Mouse (Mus musculus): Measurements from ENCODE around the gene Plcb3. TPM values are rescaled to one million over a fixed set of nuclear protein-coding genes. Genes with fewer than 3 reads are reported as not detected.
A peak's percentile ranks its signal among the peaks of the same experiment; 100 is the strongest.

Gene Plcb3
- total and polyA plus RNA-seq, 3 experiments = 9.9 to 21.0 (median 14.1) TPM

- peaks cover 66% of the 10 kb centered on the region for H3K4me1 ChIP-seq (ENCODE audit: insufficient read depth, low read depth, low read length)
- no peaks in the 10 kb centered on the region for H3K27me3 ChIP-seq (ENCODE audit: insufficient read depth, low read length)
- H3K36me3 ChIP-seq (replicated peaks) = peaks cover 70% of the 10 kb centered on the region
- no peaks in the 10 kb centered on the region for H3K9me3 ChIP-seq (replicated peaks)
- ATAC-seq (ENCODE audit: extremely low read depth, insufficient number of reproducible peaks, low FRiP score, poor library complexity, severe bottlenecking) = peak; percentile 59
- TF ChIP-seq CTCF (IDR thresholded peaks at IDR 0.05; ENCODE audit: low read depth, low read length) = no peak
- TF ChIP-seq TAL1 (conservative IDR thresholded peaks at IDR 0.05; ENCODE audit: low read depth, low read length) = no peak
- no peak for TF ChIP-seq GATA2 (IDR thresholded peaks at IDR 0.05; ENCODE audit: borderline replicate concordance, low read depth, low read length)
- no peak for TF ChIP-seq GATA1 (IDR thresholded peaks at IDR 0.05; ENCODE audit: borderline replicate concordance, low read length)
- TF ChIP-seq POLR2AphosphoS5 (IDR thresholded peaks at IDR 0.05; ENCODE audit: insufficient replicate concordance, low read depth, low read length) = 0 out of 2 replicates have a peak, but pooled peaks have one; percentile 52
- peak within 1 kb of the TSS; percentile 76 for H3K4me3 ChIP-seq (ENCODE audit: low read depth, low read length)
- DNase-seq (ENCODE audit: low spot score) = peak; percentile 86
These were observed 4.3 kb upstream of the Plcb3 start, which contains the start of gene Fkbp2 for GRCm38 (mm10) chr19:6980381-6981093. Gene Fkbp2, minus strand, starts transcription at chr19:6980501.

- ATAC-seq (ENCODE audit: extremely low read depth, insufficient number of reproducible peaks, low FRiP score, poor library complexity, severe bottlenecking) (peak; percentile 90), DNase-seq (ENCODE audit: low spot score) (peak; percentile 78)
- Histone ChIP-seq H3K9me3 (replicated peaks) (no peaks in the 10 kb centered on the region), H3K27me3 (ENCODE audit: insufficient read depth, low read length) (no peaks in the 10 kb centered on the region), H3K36me3 (replicated peaks) (peaks cover 62% of the 10 kb centered on the region), H3K4me3 (ENCODE audit: low read depth, low read length) (peak overlapping the region; percentile 76), H3K4me1 (ENCODE audit: insufficient read depth, low read depth, low read length) (peaks cover 65% of the 10 kb centered on the region)
- TF ChIP-seq POLR2AphosphoS5 (IDR thresholded peaks at IDR 0.05; ENCODE audit: insufficient replicate concordance, low read depth, low read length) (no peak), GATA2 (IDR thresholded peaks at IDR 0.05; ENCODE audit: borderline replicate concordance, low read depth, low read length) (no peak), CTCF (IDR thresholded peaks at IDR 0.05; ENCODE audit: low read depth, low read length) (peak; percentile 36; the same call in 1 of the 2 replicates)
These were observed 3.5 kb upstream of the Plcb3 start for GRCm38 (mm10) chr19:6979486-6980380.

DNA sequence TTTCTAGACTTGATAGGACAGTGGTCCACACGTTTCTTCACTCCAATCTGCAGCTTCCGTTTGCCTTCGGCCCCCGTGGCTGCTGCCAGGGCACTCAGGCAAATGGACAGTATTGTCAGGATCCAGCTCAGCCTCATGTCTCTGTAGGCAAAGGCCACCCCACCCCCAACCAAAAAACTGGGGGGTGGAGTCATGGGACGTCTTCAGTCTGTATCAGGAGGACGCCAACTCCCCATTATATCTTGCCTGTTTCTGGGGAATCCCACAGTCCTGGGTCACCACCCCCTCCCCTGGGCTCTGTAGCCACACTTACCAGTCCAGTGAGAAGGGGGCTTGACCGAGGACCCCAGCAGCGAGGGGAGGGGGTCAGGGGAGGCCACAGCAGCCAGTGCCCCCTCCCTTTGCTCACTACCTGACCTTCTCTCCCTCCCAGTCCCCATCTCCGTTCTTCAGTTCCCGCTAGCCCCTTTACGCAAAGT is 2.8 kb upstream of the Plcb3 start:
- Histone ChIP-seq H3K4me1 (ENCODE audit: insufficient read depth, low read depth, low read length) (peaks cover 70% of the 10 kb centered on the region), H3K4me3 (ENCODE audit: low read depth, low read length) (peak overlapping the region; percentile 76), H3K27me3 (ENCODE audit: insufficient read depth, low read length) (no peaks in the 10 kb centered on the region), H3K9me3 (replicated peaks) (no peaks in the 10 kb centered on the region), H3K36me3 (replicated peaks) (peaks cover 57% of the 10 kb centered on the region)
- peak; percentile 43 for DNase-seq (ENCODE audit: low spot score)
- TF ChIP-seq TAL1 (conservative IDR thresholded peaks at IDR 0.05; ENCODE audit: low read depth, low read length) = no peak
- no peak for TF ChIP-seq GATA2 (IDR thresholded peaks at IDR 0.05; ENCODE audit: borderline replicate concordance, low read depth, low read length)
- TF ChIP-seq CTCF (IDR thresholded peaks at IDR 0.05; ENCODE audit: low read depth, low read length) = no peak
- TF ChIP-seq POLR2AphosphoS5 (IDR thresholded peaks at IDR 0.05; ENCODE audit: insufficient replicate concordance, low read depth, low read length) = no peak
- TF ChIP-seq GATA1 (IDR thresholded peaks at IDR 0.05; ENCODE audit: borderline replicate concordance, low read length) = no peak
- no peak for ATAC-seq (ENCODE audit: extremely low read depth, insufficient number of reproducible peaks, low FRiP score, poor library complexity, severe bottlenecking)

DNA sequence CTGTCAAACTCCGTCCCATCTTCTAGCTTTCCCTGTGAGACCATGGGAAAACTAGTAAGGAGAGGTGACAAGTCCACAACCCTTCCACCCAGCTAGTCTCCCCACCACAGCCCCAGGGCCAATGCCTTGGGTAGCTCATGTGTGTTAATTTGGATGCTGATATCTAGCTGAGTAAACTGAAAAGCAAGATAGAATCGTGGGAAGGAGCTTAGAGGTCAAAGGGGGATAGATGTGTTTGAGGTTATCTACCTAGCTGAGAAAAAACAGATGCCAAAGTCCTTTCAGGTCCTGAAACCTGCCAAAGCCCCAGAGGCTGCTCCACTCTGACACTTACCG is 2.3 kb upstream of the Plcb3 start:
- TF ChIP-seq GATA1 (IDR thresholded peaks at IDR 0.05; ENCODE audit: borderline replicate concordance, low read length) (no peak), POLR2AphosphoS5 (IDR thresholded peaks at IDR 0.05; ENCODE audit: insufficient replicate concordance, low read depth, low read length) (no peak), TAL1 (conservative IDR thresholded peaks at IDR 0.05; ENCODE audit: low read depth, low read length) (no peak), CTCF (IDR thresholded peaks at IDR 0.05; ENCODE audit: low read depth, low read length) (no peak), GATA2 (IDR thresholded peaks at IDR 0.05; ENCODE audit: borderline replicate concordance, low read depth, low read length) (no peak)
- Histone ChIP-seq H3K9me3 (replicated peaks) (no peaks in the 10 kb centered on the region), H3K4me3 (ENCODE audit: low read depth, low read length) (peak overlapping the region; percentile 76), H3K36me3 (replicated peaks) (peaks cover 53% of the 10 kb centered on the region), H3K27me3 (ENCODE audit: insufficient read depth, low read length) (no peaks in the 10 kb centered on the region), H3K4me1 (ENCODE audit: insufficient read depth, low read depth, low read length) (peaks cover 71% of the 10 kb centered on the region)
- ATAC-seq (ENCODE audit: extremely low read depth, insufficient number of reproducible peaks, low FRiP score, poor library complexity, severe bottlenecking) = no peak
- no peak for DNase-seq (ENCODE audit: low spot score)

DNA sequence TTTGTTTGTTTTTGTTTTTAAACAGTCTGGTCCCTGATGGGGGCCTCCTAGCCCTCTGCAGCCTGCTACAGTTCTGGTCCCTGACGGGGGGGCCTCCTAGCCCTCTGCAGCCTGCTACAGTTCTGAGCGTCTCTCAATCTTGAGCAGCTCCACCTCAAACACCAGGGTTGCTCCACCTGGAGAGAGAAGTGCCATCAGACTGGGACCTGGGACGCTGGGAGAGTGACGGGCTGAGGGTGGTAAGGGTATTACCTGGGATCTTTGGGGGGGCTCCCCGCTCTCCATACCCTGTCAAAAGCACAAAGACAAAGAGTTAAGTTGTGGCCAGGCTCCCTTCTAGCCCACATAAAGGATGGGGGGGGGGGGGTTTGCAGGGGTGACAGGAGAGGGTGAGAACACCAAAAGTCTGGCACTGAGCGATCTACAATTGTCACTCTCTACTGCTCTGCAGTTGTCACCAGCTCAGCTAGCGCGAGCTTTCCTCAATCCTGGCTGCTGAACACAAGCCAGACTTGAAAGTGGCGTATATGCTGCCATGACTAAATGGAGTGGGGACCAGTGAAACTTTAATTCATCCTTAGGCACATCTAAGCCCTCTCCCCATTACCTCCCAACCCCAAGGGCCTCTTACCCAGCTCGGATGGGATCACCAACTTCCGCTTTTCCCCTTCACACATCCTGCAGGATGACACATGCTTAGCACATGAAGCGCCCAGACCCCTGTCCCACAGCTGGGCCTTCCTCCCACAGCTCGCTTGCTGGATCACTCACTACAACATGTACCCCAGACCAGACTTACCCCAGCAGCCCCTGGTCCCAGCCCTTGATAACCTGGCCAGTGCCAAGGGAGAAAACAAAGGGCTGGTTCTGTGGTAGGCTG is 1.7 kb upstream of the Plcb3 start:
- DNase-seq (ENCODE audit: low spot score) = peak; percentile 24

More for the DNA sequence above, 1.7 kb upstream of the Plcb3 start:
- Histone ChIP-seq H3K36me3 (replicated peaks) (peaks cover 48% of the 10 kb centered on the region), H3K4me3 (ENCODE audit: low read depth, low read length) (peak overlapping the region; percentile 76; the same call in 1 of the 2 replicates), H3K4me1 (ENCODE audit: insufficient read depth, low read depth, low read length) (peaks cover 73% of the 10 kb centered on the region), H3K9me3 (replicated peaks) (no peaks in the 10 kb centered on the region), H3K27me3 (ENCODE audit: insufficient read depth, low read length) (no peaks in the 10 kb centered on the region)
- no peak for TF ChIP-seq POLR2AphosphoS5 (IDR thresholded peaks at IDR 0.05; ENCODE audit: insufficient replicate concordance, low read depth, low read length)
- TF ChIP-seq CTCF (IDR thresholded peaks at IDR 0.05; ENCODE audit: low read depth, low read length) = no peak
- no peak for TF ChIP-seq GATA1 (IDR thresholded peaks at IDR 0.05; ENCODE audit: borderline replicate concordance, low read length)
- no peak for TF ChIP-seq TAL1 (conservative IDR thresholded peaks at IDR 0.05; ENCODE audit: low read depth, low read length)
- no peak for TF ChIP-seq GATA2 (IDR thresholded peaks at IDR 0.05; ENCODE audit: borderline replicate concordance, low read depth, low read length)
- ATAC-seq (ENCODE audit: extremely low read depth, insufficient number of reproducible peaks, low FRiP score, poor library complexity, severe bottlenecking) = no peak
